Mouse (Mus musculus) kidney, postnatal 4 days (tissue): ENCODE data around the gene Ccdc184.

Experiments
- DNase-seq, 2 experiments: peaks; one replicate each; pipeline ENCODE4 v3.0.0; 2021; ENCODE audit warnings: mixed read lengths in 2 of 2

Ccdc184 gene

DNA sequence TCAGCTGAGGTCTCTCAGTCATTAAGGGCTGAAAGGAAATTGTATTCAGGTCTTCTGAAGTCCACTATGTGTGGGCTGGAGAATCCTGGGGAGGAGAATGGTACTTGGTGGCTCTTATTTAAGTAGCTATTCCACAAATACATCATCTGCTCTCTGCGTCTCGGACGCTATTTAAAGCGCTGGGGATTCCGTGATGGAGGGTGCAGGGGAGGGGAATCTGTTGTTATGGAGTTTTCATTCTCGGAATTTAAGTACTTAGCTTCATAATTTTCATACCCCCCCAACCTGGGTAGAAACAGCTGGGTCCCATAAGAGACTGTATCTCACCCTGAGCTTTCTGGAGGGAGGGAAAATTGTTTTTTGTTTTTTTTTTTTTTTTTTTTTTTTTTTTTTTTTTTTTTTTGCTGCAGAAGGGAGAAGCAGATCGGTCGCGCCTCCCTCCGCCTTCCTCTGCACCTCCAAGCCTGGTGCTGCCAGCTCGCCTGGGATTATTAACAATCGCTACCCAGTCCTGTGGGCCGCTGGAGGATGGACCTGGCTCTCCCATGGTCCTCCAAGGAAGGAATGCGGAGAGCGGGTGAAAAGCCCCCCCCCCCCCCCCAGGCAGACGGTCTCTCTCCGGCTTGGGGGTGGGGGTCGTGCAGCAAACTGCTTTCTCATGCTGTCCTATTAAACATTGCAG is at the start of gene Ccdc184:
Ccdc184 (plus strand) TSS at position 196 of the 682 bp plus-strand sequence.
- DNase-seq = no peak

GRCm38 (mm10) chr15:98119363-98119762 is 47.6 kb upstream of the Ccdc184 start:
- no peak for DNase-seq

- DNase-seq = no peak
These were observed 46.1 kb upstream of the Ccdc184 start for GRCm38 (mm10) chr15:98120831-98121230.

DNA sequence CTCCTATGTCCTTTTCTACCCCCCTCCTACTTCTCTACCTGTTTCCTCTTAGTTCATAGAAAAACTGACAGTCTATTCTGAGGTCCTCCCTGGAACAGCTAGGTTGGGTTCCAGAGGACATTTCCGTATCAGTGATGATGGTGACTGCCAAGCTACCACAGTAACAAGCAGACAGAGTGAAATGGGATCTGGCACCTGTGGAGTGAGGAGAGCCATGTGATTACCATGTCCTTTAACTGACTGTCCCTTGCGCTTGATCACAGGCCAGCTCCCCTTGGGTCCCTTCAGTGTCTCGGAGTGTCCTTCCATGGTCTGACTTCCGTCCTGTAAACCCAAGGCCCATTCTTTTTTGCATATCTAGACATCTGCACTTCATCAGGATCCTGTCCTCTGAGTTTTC is 36.0 kb upstream of the Ccdc184 start:
- DNase-seq = no peak

DNA sequence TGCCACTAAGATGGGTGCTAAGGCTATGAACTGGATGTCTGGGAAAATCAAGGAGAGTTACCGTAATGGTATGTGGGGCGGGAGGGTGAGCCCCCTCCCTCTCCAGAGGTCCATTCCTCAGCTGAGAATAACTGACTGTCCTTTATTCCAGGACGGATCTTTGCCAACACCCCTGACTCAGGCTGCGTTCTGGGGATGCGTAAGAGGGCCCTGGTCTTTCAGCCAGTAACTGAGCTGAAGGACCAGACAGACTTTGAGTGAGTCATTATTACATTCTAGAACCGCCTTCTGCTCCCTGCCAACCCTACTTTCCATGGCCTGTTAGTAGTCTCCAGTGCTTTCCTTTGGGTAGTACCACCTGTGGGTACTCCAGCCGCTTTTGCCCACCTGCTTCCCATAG is 35.5 kb upstream of the Ccdc184 start:
- no peak for DNase-seq

DNA sequence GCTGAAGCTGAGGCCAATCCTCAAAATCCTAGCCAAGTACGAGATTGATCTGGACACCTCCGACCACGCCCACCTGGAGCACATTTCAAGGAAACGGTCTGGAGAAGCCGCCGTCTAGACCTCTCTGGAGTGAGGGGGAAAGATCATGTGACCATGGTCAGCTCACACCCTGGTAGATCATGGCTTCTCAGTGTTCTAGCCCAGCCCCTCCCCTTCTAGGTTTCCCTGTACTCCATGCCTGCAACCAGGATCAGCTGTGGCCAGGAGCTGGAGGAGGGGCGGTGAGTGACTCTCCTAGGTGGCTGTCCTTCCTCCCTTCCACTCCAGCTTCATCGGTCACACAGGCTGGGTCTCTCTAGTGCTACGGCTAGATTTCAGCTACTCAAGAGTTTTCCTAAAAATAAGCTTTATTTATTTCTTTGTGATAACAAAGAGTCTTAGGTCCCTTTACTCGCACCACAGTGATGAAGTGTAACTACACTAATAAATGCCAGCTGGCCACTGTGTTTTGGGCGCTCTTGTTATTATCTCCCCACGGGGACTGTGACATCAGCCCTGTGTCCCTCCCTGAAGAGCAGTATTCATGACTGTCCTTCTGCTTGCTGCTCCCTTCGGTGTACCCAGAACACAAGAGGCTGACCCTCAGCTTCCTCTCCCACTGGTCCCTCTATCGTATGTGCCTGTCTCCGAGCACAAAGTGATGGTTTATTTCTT is 34.9 kb upstream of the Ccdc184 start:
- no peak for DNase-seq

GRCm38 (mm10) chr15:98133471-98133870 is 33.5 kb upstream of the Ccdc184 start:
- no peak for DNase-seq

GRCm38 (mm10) chr15:98134034-98134433 is 32.9 kb upstream of the Ccdc184 start:
- DNase-seq = no peak

DNA sequence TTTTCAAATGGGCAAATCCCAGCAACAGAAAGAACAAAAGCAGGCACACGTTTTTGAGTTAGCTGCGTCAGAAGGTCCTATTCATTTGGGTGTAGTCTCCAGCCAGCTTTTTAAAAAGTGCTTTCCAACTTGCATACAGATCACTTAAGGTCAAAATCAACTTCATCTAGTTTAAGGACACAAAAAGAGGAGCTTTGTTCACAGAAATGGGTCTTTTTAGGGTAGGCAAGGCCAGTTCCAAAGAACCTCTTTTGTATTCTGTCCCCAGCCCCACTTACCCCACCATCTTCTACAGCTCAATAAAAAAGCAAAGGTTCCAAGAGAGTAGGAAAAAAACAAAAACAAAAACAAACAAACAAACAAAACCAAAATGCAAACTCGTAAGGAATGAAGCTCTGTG is 32.3 kb upstream of the Ccdc184 start:
- no peak for DNase-seq

DNA sequence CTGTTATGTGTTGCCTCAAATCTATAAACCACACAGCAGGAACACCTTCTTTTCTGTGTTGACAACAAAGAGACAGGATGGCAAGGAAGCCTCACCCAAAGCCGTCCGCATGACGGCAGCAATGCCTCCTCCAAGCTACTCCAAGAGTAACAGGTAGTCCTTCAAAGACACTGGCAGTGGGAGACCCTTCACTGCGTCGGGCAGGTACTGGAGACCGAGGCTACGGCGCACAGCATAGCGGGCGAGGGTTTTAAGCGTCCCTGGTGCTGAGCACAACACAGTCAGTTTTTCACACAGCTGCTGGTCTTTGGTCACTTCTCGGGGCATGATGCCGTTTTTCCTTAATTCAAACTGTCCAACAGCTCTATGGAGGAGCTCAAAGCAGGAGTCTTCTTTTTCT is 31.3 kb upstream of the Ccdc184 start:
- DNase-seq = no peak

GRCm38 (mm10) chr15:98136871-98137270 is 30.1 kb upstream of the Ccdc184 start:
- DNase-seq = no peak

GRCm38 (mm10) chr15:98139763-98140162 is 27.2 kb upstream of the Ccdc184 start:
- no peak for DNase-seq

GRCm38 (mm10) chr15:98140809-98141208 is 26.1 kb upstream of the Ccdc184 start:
- no peak for DNase-seq

DNA sequence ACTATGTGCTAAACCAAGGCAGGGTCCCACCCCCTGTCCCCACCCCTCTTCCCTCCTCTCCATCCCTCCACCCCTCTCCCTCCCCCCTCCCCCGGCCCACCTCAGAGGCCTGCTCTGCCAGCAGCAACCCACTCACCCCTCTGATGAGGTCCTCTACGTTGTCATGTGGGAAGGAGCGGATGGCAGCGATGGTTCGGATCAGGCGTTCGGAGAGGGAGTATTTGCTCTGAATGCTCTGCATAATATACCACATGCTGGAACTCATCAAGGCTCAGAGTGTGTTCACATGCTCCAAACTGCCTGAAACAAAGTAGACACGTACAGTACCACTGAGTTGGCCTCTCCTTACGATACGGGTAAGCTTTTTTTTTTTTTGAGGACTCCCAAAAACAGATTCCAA is 24.4 kb upstream of the Ccdc184 start:
- no peak for DNase-seq

- peak; percentile 59 to 74 for DNase-seq
These were observed 22.0 kb upstream of the Ccdc184 start for GRCm38 (mm10) chr15:98144861-98145507.

DNA sequence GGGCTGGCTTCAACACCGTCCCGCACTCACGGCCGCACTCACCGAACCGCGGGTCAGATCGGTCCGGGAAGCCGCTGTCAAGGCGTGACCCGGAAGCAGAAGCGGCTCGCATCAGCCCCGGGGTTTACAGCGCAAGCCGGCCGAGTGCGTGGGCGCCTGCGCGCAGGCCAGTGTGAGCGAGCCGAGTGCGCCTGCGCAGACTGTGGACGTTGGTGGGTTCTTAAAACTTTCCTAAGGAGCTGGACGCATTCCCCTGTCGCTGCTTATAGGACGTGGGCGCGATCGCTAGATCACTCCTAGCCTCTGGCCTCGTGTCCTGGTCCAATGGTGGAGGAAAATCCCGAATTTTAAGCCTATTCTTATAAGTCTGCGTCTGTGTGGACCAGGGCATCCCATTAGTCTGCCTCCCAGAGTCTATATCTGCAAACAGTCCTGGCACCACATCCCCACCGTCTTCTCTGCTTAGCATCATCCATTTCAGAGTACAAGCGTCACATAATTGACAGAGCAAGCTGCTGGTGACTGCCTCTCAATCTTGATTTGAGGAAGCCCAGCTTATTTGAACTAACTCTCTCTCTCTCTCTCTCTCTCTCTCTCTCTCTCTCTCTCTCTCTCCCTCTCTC is 21.3 kb upstream of the Ccdc184 start:
- peak; percentile 96 to 98 for DNase-seq

DNA sequence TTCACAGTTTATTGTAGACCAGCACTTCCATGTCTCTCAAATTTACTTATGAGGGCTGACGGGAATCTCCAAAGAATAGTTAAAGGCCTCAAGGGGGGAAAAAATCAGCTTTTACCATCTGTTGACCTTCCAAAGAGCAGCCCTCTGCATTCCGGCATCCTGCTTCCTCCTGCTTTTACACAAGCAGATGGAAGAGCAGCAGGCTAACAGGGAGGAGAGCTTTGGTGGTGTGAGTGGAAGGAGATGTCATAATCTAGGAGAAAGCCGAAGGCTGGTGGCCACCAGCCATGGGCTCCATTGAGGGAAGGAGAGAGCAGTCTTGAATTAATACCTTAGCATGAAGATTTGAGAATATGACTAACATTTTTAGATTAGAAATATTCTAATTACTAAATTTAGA is 18.6 kb upstream of the Ccdc184 start:
- no peak for DNase-seq

DNA sequence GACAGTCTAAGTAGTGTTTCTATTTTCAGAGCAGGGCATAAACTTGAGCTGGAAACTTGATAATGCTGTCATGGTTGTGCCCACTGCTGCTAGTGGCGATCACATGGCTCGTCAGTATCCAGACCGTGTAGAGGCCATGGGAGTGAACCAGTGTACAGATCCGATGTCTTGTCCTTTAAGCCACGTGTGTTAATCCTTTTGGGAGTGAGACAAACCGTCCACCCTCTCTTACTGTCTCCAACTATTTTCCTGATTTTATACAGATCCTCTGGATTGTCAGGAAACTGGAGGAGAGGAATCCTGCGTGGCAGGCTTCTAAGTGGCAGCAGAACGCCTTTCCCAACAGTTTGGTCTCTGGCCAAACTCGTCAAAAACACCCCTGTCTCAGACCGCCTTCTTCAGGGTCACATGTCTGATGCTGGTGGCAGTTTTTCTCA is 17.8 kb upstream of the Ccdc184 start:
- no peak for DNase-seq

DNA sequence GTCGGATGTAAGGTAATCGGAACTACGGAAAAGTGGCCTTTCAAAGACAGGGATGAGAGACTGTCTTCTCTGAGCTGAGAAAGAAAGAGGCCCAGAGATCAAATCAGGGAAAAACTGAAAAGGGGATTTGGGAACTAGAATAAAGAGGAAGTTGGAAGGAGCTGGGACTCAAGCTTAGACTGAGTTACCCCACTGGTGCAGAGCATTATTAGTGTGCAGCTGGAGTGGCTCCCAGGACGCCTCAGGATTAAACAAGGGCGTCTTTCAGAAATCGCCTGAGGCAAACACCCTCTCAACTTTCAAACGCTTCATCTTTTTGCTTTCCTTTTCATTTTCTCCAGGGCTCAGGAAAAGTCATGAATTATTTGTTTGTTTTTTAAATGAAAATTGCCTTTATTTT is 14.0 kb upstream of the Ccdc184 start:
- no peak for DNase-seq

DNA sequence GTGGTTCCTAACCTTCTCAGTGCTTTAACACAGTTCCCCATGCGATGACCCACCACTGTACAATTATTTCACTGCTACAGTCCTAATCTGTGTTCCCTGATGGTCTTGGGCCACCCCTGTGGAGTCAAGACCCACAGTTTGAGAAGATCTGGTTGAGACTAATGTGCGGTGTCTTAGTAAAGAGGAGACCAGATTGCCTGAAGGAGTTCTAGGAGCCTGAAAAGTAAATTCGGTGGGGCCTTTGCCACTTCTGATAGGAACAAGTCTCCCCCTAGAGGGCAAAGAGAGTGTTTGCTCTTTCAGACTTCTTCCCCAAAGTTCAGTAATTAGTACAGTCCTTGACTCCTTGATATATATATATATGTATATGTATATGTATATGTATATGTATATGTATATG is 13.3 kb upstream of the Ccdc184 start:
- peak in 1 of 2 experiments; percentile 31 for DNase-seq

DNA sequence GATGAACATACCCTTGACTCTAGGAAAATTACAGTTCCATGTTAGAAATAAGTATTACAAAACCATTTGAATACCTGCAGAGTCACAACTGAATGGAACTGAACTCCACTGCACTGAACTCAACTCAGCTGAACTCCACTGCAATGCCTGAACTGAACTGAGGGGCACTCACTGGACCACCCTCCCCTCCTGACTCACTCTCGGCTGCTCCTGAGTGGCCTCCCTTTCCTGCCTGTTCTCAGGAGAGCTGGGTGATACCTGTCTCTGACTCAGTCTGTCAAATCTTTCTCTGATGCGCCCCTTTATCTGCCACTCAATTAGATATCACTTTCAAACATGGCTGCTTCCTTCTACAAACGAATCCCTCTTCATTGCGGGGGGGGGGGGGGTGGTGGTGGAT is 12.8 kb upstream of the Ccdc184 start:
- no peak for DNase-seq

DNA sequence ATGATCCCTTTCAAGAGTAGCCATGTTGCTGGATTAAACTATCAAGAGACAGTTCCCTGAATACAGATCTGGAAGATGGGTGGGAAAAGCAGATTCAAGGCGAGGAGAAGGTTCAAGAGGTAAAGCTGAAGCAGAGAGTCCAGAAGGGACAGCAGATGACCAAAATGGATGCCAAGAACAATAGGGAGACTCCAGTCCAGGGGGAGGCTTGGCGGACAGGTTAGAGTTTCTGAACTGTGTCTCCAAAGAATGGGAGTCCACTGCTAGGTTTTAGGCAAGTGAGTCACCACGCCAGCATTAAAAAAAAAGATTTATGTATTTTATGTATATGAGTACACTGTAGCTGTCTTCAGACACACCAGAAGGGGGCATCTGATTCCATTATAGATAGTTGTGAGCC is 12.3 kb upstream of the Ccdc184 start:
- no peak for DNase-seq

- DNase-seq = no peak
These were observed 11.7 kb upstream of the Ccdc184 start for GRCm38 (mm10) chr15:98155272-98155671.

GRCm38 (mm10) chr15:98155944-98156343 is 11.0 kb upstream of the Ccdc184 start:
- DNase-seq = no peak
